Mouse (Mus musculus): ENCODE data around the gene Cyp4a32. TPM values are rescaled to one million over a fixed set of nuclear protein-coding genes. Genes with fewer than 3 reads are reported as not detected.

Cyp4a32 gene
- polyA plus RNA-seq, 1 experiment from 2014 or later = 18.5 TPM

DNA sequence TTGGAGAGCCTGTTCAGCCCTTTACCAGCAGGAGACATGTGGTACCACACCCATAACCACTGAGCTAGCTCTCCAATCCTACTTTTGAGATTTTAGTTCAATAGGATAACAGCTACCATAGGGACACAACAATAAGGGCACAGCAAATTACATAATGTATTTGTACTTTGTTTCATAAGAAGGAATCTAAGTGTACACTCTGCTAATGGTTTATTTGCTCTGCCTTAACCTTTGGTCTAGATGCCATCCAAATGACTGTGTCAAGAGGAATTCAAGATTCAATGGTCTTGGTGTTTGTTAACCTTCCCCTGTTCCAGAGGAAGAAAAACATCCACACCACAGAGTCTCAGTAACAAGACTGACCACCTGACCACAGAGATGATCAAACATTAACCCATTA, 58.4 kb downstream of the Cyp4a32 start:
- ATAC-seq = peak; percentile 76
- no peaks in the 10 kb centered on the region for H3K9me3 ChIP-seq (ENCODE audit: low read length)
- H3K36me3 ChIP-seq (replicated peaks; ENCODE audit: insufficient read depth, low read length) = no peaks in the 10 kb centered on the region

More for the DNA sequence above, 58.4 kb downstream of the Cyp4a32 start:
- Histone ChIP-seq H3K4me3 (ENCODE audit: low read depth, low read length) (no peak overlapping the region), H3K4me1 (ENCODE audit: insufficient read depth) (no peaks in the 10 kb centered on the region), H3K27me3 (ENCODE audit: insufficient read depth, low read length) (no peaks in the 10 kb centered on the region), H3K9ac (replicated peaks) (no peak overlapping the region), H3K27ac (ENCODE audit: low read depth) (no peak overlapping the region), H3K4me2 (ENCODE audit: low read depth, low read length) (no peak overlapping the region)
- no peak for DNase-seq
- TF ChIP-seq CTCF (IDR thresholded peaks at IDR 0.05; ENCODE audit: low read depth) = no peak
- TF ChIP-seq EP300 (IDR thresholded peaks at IDR 0.05; ENCODE audit: low read depth) = peak; percentile 32; the same call in 1 of the 2 replicates

Other genes starting within 250 kb of the Cyp4a32 start
- 1.8 TPM in 2 replicates for gene Cyp4a12b, start 189.3 kb upstream of the Cyp4a32 start, polyA plus RNA-seq (2015; fragmentation: Nextera tagmentation; extraction: Ambion mirVana)
- gene Cyp4a30b, start 148.4 kb upstream of the Cyp4a32 start, polyA plus RNA-seq (2015; fragmentation: Nextera tagmentation; extraction: Ambion mirVana) = not detected in 2 replicates
- gene Cyp4a14, start 104.8 kb upstream of the Cyp4a32 start, polyA plus RNA-seq (2015; fragmentation: Nextera tagmentation; extraction: Ambion mirVana) = 935 and 984 TPM in 2 replicates
- gene Cyp4a10, start 82.7 kb upstream of the Cyp4a32 start, polyA plus RNA-seq (2015; fragmentation: Nextera tagmentation; extraction: Ambion mirVana) = 550 and 554 TPM in 2 replicates
- gene Cyp4a31, start 37.3 kb upstream of the Cyp4a32 start, polyA plus RNA-seq (2015; fragmentation: Nextera tagmentation; extraction: Ambion mirVana) = 108 and 116 TPM in 2 replicates
- 10.5 and 12.6 TPM in 2 replicates for gene Cyp4b1, start 46.8 kb downstream of the Cyp4a32 start, polyA plus RNA-seq (2015; fragmentation: Nextera tagmentation; extraction: Ambion mirVana)
- 8.3 and 8.4 TPM in 2 replicates for gene Efcab14, start 136.8 kb downstream of the Cyp4a32 start, polyA plus RNA-seq (2015; fragmentation: Nextera tagmentation; extraction: Ambion mirVana)
- gene Tex38, start 180.0 kb downstream of the Cyp4a32 start, polyA plus RNA-seq (2015; fragmentation: Nextera tagmentation; extraction: Ambion mirVana) = 0.14 and 0.22 TPM in 2 replicates
- gene Atpaf1, start 183.8 kb downstream of the Cyp4a32 start, polyA plus RNA-seq (2015; fragmentation: Nextera tagmentation; extraction: Ambion mirVana) = 14.5 and 15.2 TPM in 2 replicates
- gene Mob3c, start 227.1 kb downstream of the Cyp4a32 start, polyA plus RNA-seq (2015; fragmentation: Nextera tagmentation; extraction: Ambion mirVana) = 7.3 and 10.0 TPM in 2 replicates
- gene Mknk1, start 238.2 kb downstream of the Cyp4a32 start, polyA plus RNA-seq (2015; fragmentation: Nextera tagmentation; extraction: Ambion mirVana) = 31.6 and 37.0 TPM in 2 replicates